Mouse (Mus musculus): Measurements from ENCODE around the gene Pde4d. TPM values are rescaled to one million over a fixed set of nuclear protein-coding genes. Genes with fewer than 3 reads are reported as not detected.
A peak's percentile ranks its signal among the peaks of the same experiment; 100 is the strongest.

The Pde4d gene
- total RNA-seq, 2 experiments from 2014 or later = 29.1 to 38.7 TPM

GRCm38 (mm10) chr13:109834935-109835334 lies 1385.2 kb downstream of the Pde4d start:
- no peak for ATAC-seq (replicated peaks; ENCODE audit: poor library complexity)

GRCm38 (mm10) chr13:109837453-109837852 lies 1387.7 kb downstream of the Pde4d start:
- no peak for ATAC-seq (replicated peaks; ENCODE audit: poor library complexity)

GRCm38 (mm10) chr13:109837921-109838320 lies 1388.2 kb downstream of the Pde4d start:
- no peak for ATAC-seq (replicated peaks; ENCODE audit: poor library complexity)

- no peak for ATAC-seq (replicated peaks; ENCODE audit: poor library complexity)
These were observed 1390.5 kb downstream of the Pde4d start for GRCm38 (mm10) chr13:109840251-109840650.

- ATAC-seq (replicated peaks; ENCODE audit: poor library complexity) = no peak
These were observed 1391.5 kb downstream of the Pde4d start for GRCm38 (mm10) chr13:109841140-109841822.

- ATAC-seq (replicated peaks; ENCODE audit: poor library complexity) = no peak
These were observed 1393.2 kb downstream of the Pde4d start for GRCm38 (mm10) chr13:109842982-109843381.

- ATAC-seq (replicated peaks; ENCODE audit: poor library complexity) = no peak
These were observed 1395.1 kb downstream of the Pde4d start for GRCm38 (mm10) chr13:109844828-109845227.

GRCm38 (mm10) chr13:109863826-109864225 lies 1414.1 kb downstream of the Pde4d start:
- no peak for ATAC-seq (replicated peaks; ENCODE audit: poor library complexity)

- no peak for ATAC-seq (replicated peaks; ENCODE audit: poor library complexity)
These were observed 1414.6 kb downstream of the Pde4d start for GRCm38 (mm10) chr13:109864311-109864710.

- no peak for ATAC-seq (replicated peaks; ENCODE audit: poor library complexity)
These were observed 1430.6 kb downstream of the Pde4d start for GRCm38 (mm10) chr13:109880392-109880791.

GRCm38 (mm10) chr13:109881161-109881857 lies 1431.6 kb downstream of the Pde4d start:
- ATAC-seq (replicated peaks; ENCODE audit: poor library complexity) = peak; percentile 54; the same call in 1 of the 2 replicates

- ATAC-seq (replicated peaks; ENCODE audit: poor library complexity) = no peak
These were observed 1433.9 kb downstream of the Pde4d start for GRCm38 (mm10) chr13:109883636-109884035.

- ATAC-seq (replicated peaks; ENCODE audit: poor library complexity) = no peak
These were observed 1435.1 kb downstream of the Pde4d start for GRCm38 (mm10) chr13:109884812-109885211.

GRCm38 (mm10) chr13:109888293-109888692 lies 1438.5 kb downstream of the Pde4d start:
- no peak for ATAC-seq (replicated peaks; ENCODE audit: poor library complexity)

- ATAC-seq (replicated peaks; ENCODE audit: poor library complexity) = peak; percentile 79
These were observed 1441.6 kb downstream of the Pde4d start for GRCm38 (mm10) chr13:109891194-109891909.

- ATAC-seq (replicated peaks; ENCODE audit: poor library complexity) = no peak
These were observed 1442.1 kb downstream of the Pde4d start for GRCm38 (mm10) chr13:109891910-109892265.

- ATAC-seq (replicated peaks; ENCODE audit: poor library complexity) = no peak
These were observed 1450.0 kb downstream of the Pde4d start for GRCm38 (mm10) chr13:109899442-109900428.

- no peak for ATAC-seq (replicated peaks; ENCODE audit: poor library complexity)
These were observed 1452.1 kb downstream of the Pde4d start for GRCm38 (mm10) chr13:109901811-109902210.

GRCm38 (mm10) chr13:109902460-109902854 lies 1452.7 kb downstream of the Pde4d start:
- ATAC-seq (replicated peaks; ENCODE audit: poor library complexity) = peak; percentile 43
